Mouse (Mus musculus) intestine, postnatal 0 days (tissue): Measurements from ENCODE around the gene Xpr1. TPM values are rescaled to one million over a fixed set of nuclear protein-coding genes. Genes with fewer than 3 reads are reported as not detected.

Experiments
- ATAC-seq: fragments of 200-750 bp; cut with Nextera tagmentation; 2 replicates; pipeline ENCODE4 v1.8.0; 2017; ENCODE audit warnings: mild to moderate bottlenecking, moderate TSS enrichment, moderate library complexity
- H3K27ac ChIP-seq: fragments of 300-500 bp; sonication (generic); 2 replicates; pipeline ENCODE4 v1.5.1; 2014; ENCODE audit warnings: mild to moderate bottlenecking, low read depth, low read length, moderate library complexity
- H3K27me3 ChIP-seq: fragments of 300-500 bp; sonication (generic); replicated peaks from 2 replicates; pipeline ENCODE4 v1.6.1; 2014; ENCODE audit warnings: low read length, mixed read lengths; ENCODE audit not compliant: control insufficient read depth, insufficient read depth
- H3K36me3 ChIP-seq: fragments of 300-500 bp; sonication (generic); 2 replicates; pipeline ENCODE4 v1.6.1; 2014; ENCODE audit warnings: mild to moderate bottlenecking, moderate library complexity; ENCODE audit not compliant: control insufficient read depth, insufficient read depth
- H3K4me1 ChIP-seq: fragments of 300-500 bp; sonication (generic); replicated peaks from 2 replicates; pipeline ENCODE4 v1.6.1; 2014; ENCODE audit warnings: antibody characterized with exemption, low read length, mixed read lengths; ENCODE audit not compliant: control insufficient read depth, insufficient read depth
- H3K4me2 ChIP-seq: fragments of 300-500 bp; sonication (generic); replicated peaks from 2 replicates; pipeline ENCODE4 v1.6.1; 2014; ENCODE audit warnings: low read depth, mild to moderate bottlenecking, moderate library complexity
- H3K4me3 ChIP-seq: fragments of 300-500 bp; sonication (generic); 2 replicates; pipeline ENCODE4 v1.5.1; 2014; ENCODE audit warnings: low read depth, low read length
- H3K9ac ChIP-seq: fragments of 300-500 bp; sonication (generic); 2 replicates; pipeline ENCODE4 v1.6.1; 2014; ENCODE audit warnings: mild to moderate bottlenecking, low read depth, low read length
- H3K9me3 ChIP-seq: fragments of 300-500 bp; sonication (generic); 2 replicates; pipeline ENCODE4 v1.6.1; 2016; ENCODE audit warnings: mixed run types; ENCODE audit not compliant: control insufficient read depth
- CTCF ChIP-seq: sonication (generic); IDR thresholded peaks from 2 replicates; pipeline ENCODE4 v1.5.1; 2016; ENCODE audit warnings: low read depth, mild to moderate bottlenecking, control low read depth, antibody characterized with exemption, moderate library complexity
- WGBS: fragments of 180-500 bp; shearing (Covaris S2); extraction: QIAGEN DNeasy Blood & Tissue Kit; methylation state at CpG from one replicate; pipeline ENCODE4 v1.1.7; 2014; 5-methylcytosine and 5-hydroxymethylcytosine counted together
- polyA plus RNA-seq: library from polyadenylated mRNA; unstranded; fragments of >200 nt; fragmentation: Nextera tagmentation; extraction: Ambion mirVana; gene quantifications from 2 replicates; pipeline ENCODE4 v1.2.1, GENCODE M21; 2015

Xpr1 gene
- polyA plus RNA-seq, 1 experiment from 2014 or later = 5.8 TPM

DNA sequence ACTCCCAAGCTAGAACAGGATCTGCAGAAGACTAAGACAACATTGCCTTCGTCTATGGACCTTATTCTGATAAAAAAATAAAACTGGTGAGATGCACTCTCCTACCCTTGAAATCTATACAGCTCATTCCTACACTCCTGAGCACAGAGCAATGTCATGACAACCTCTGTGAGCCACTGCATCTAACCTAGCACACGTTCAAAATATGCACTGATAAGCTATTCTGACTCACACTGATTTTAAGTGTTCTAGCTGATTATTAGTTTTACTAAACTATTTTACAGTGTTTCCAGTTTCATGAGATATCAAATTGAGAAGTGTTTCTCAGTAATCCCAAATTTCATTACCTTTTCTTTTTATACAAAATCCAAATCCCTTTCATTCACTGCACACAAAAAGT, 23.2 kb downstream of the Xpr1 start:
- 45% methylated on average over 2 of the region's 2 CpGs for WGBS
- Histone ChIP-seq H3K27ac (no peak overlapping the region), H3K9ac (no peak overlapping the region), H3K36me3 (no peaks in the 10 kb centered on the region), H3K4me2 (no peak overlapping the region), H3K4me1 (no peaks in the 10 kb centered on the region), H3K4me3 (no peak overlapping the region), H3K9me3 (no peaks in the 10 kb centered on the region), H3K27me3 (no peaks in the 10 kb centered on the region)
- TF ChIP-seq CTCF = no peak
- no peak for ATAC-seq

DNA sequence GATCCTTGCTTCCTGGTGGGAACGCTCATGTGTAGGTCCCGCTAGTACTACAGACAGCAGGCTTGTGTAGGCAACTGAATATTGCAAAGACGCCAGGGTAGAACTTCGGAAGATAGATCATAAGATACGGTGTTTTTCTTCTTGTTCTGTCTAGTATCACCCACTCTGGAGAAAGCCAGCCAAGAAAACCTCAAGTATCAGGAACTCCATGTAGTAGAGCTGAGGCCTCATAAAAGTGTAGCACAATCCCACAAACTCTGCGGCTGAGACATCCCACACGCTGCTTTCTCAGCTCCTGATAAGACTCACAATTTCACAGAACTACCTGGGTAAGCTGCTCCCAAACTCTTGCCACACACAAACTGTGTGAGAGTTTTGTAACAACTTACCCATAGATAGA, 24.4 kb downstream of the Xpr1 start:
- WGBS = 87% methylated on average over 7 of the region's 7 CpGs
- H3K4me2 ChIP-seq = no peak overlapping the region

DNA sequence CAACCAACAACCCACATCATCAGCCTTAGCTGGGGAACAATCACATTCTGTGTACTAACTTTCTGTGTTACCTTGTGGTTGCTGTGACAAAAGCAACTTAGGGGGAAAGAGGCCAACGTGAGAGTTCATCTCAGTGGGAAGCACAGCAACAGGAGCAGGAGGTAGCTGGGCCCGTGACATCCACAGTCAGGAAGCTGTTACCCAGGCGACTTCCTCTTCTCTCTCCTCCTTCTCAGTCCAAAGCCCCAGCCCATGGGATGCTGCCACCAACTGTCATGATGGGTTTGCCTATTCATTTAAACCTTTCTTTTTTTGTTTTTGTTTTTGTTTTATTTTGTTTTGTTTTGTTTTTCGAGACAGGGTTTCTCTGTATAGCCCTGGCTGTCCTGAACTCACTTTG, 25.7 kb downstream of the Xpr1 start:
- no peak overlapping the region for H3K4me3 ChIP-seq
- 69% methylated on average over 4 of the region's 4 CpGs for WGBS
- H3K27me3 ChIP-seq = no peaks in the 10 kb centered on the region
- no peak for TF ChIP-seq CTCF
- H3K27ac ChIP-seq = no peak overlapping the region
- H3K4me1 ChIP-seq = no peaks in the 10 kb centered on the region
- no peak overlapping the region for H3K9ac ChIP-seq
- no peaks in the 10 kb centered on the region for H3K36me3 ChIP-seq
- ATAC-seq = no peak
- no peaks in the 10 kb centered on the region for H3K9me3 ChIP-seq
- no peak overlapping the region for H3K4me2 ChIP-seq

More for the DNA sequence above, 24.4 kb downstream of the Xpr1 start:
- H3K4me1 ChIP-seq = no peaks in the 10 kb centered on the region
- no peaks in the 10 kb centered on the region for H3K27me3 ChIP-seq
- H3K27ac ChIP-seq = no peak overlapping the region
- H3K4me3 ChIP-seq = no peak overlapping the region
- ATAC-seq = no peak
- no peak overlapping the region for H3K9ac ChIP-seq
- TF ChIP-seq CTCF = no peak
- no peaks in the 10 kb centered on the region for H3K9me3 ChIP-seq
- H3K36me3 ChIP-seq = no peaks in the 10 kb centered on the region

DNA sequence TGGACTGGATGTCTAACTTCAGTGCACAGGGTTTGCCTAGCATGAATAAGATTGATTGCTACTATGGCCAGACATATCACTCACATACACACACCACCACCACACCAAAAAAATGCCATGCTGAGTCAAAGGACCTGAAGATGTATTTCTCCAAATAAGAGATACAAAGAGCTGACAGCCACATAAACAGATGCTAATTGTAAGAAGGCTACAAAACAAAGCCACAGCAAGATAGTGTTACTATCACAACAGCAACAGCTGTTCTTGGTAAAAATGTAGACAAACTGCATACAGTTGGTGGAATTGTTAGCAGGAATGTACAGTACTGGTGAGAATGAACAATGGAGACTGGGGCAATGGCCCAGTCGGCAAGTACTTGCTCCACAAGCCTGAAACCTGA, 28.8 kb downstream of the Xpr1 start:
- Histone ChIP-seq H3K4me3 (no peak overlapping the region), H3K4me1 (no peaks in the 10 kb centered on the region), H3K9me3 (no peaks in the 10 kb centered on the region), H3K36me3 (peaks cover 7% of the 10 kb centered on the region; the same call in 1 of the 2 replicates), H3K4me2 (no peak overlapping the region), H3K27me3 (no peaks in the 10 kb centered on the region), H3K9ac (no peak overlapping the region), H3K27ac (no peak overlapping the region)
- whole genome bisulfite sequencing = 61% methylated on average over 1 of the region's 1 CpGs
- TF ChIP-seq CTCF = no peak
- no peak for ATAC-seq

DNA sequence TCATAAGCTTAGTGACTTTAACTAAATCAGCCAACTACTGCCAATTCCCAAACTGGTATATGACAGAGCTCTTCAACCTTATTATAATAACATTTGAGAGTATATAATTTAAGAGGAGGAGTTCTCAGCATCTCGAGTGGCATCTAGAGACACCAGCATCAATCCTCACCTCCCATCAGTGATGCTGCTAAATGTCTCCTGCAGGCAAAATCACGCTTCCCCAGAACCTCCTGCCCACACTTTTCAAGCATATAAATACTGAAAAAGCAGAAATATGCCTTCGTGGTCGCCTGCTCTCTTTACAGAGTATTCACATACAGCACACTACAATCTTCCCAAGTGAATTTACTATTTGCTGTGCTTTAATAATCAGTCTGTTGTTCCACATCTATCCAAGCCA, 30.7 kb downstream of the Xpr1 start:
- H3K4me3 ChIP-seq = no peak overlapping the region
- ATAC-seq = no peak

DNA sequence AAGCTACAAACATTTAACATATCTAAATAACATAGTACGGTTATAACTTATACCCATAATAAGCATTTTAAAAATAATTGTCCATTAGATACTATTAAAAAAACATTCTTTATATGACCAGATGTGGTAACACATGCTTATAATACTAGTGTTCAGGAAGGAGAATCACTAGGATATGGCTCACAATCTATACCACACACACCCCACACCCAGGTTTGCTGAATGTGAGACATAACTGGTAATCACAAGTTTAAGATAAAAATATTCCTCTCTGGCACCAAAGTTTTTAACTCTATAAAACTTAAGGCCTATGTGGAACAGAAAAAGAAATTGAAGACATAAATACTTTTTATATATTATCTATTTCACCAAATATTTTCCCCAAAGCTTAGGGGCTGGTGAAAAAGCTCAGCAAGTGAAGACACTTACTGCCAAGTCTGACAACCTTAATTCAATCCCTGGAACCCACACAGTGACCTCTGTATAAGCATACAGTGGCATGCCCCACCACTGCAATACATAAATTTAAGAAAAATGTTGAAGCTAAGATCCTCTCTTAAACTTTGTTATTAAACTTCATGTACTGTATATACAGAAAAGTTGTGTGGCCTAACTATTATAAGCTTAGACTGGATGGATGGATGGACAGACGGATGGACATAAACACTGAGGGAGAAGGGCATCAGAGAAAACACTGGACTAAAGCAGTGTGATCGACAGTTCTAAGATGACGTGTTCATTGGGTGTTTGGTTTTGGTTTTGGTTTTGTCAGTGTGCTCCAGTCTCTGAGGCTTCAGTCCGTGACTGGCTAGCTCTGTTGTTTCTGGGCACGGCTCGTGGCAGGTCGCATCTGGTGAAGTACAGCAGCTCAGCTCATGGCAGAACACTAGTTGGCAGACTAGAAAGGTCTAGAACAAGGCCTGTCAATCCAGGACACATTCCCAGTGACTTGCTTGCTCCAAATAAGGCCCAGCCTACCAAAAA, 33.6 kb downstream of the Xpr1 start:
- WGBS = 95% methylated on average over 8 of the region's 8 CpGs
- no peak overlapping the region for H3K9ac ChIP-seq
- ATAC-seq = no peak
- H3K4me3 ChIP-seq = no peak overlapping the region
- no peak overlapping the region for H3K4me2 ChIP-seq
- H3K27ac ChIP-seq = no peak overlapping the region
- H3K9me3 ChIP-seq = no peaks in the 10 kb centered on the region
- peaks cover 7% of the 10 kb centered on the region; the same call in 1 of the 2 replicates for H3K36me3 ChIP-seq
- no peaks in the 10 kb centered on the region for H3K27me3 ChIP-seq
- no peaks in the 10 kb centered on the region for H3K4me1 ChIP-seq
- TF ChIP-seq CTCF = no peak

More for the DNA sequence above, 30.7 kb downstream of the Xpr1 start:
- Histone ChIP-seq H3K4me1 (no peaks in the 10 kb centered on the region), H3K27me3 (no peaks in the 10 kb centered on the region), H3K27ac (no peak overlapping the region), H3K4me2 (no peak overlapping the region), H3K9ac (no peak overlapping the region), H3K9me3 (no peaks in the 10 kb centered on the region), H3K36me3 (peaks cover 7% of the 10 kb centered on the region; the same call in 1 of the 2 replicates)
- 86% methylated on average over 4 of the region's 4 CpGs for WGBS
- TF ChIP-seq CTCF = no peak
